Mouse (Mus musculus) kidney, embryonic 14.5 days (tissue): Measurements from ENCODE around the gene Tmem120b. TPM values are rescaled to one million over a fixed set of nuclear protein-coding genes. Genes with fewer than 3 reads are reported as not detected.

Experiments used
- ATAC-seq: fragments of 200-750 bp; cut with Nextera tagmentation; 2 replicates; pipeline ENCODE4 v1.8.0; 2017; ENCODE audit warnings: moderate number of reproducible peaks, mild to moderate bottlenecking, moderate TSS enrichment, moderate library complexity; ENCODE audit not compliant: low FRiP score, low TSS enrichment
- H3K27ac ChIP-seq: fragments of 300-500 bp; sonication (generic); 2 replicates; pipeline ENCODE4 v1.5.1; 2014; ENCODE audit warnings: low read depth, mild to moderate bottlenecking, low read length, moderate library complexity, mixed read lengths
- H3K27me3 ChIP-seq: fragments of 300-500 bp; sonication (generic); 2 replicates; pipeline ENCODE4 v1.6.1; 2014; ENCODE audit warnings: mild to moderate bottlenecking, low read length; ENCODE audit not compliant: control insufficient read depth, insufficient read depth
- H3K36me3 ChIP-seq: fragments of 300-500 bp; sonication (generic); 2 replicates; pipeline ENCODE4 v1.6.1; 2014; ENCODE audit warnings: low read length, mixed read lengths; ENCODE audit not compliant: control insufficient read depth, insufficient read depth
- H3K4me1 ChIP-seq: fragments of 300-500 bp; sonication (generic); 2 replicates; pipeline ENCODE4 v1.6.1; 2014; ENCODE audit warnings: low read length, mixed read lengths; ENCODE audit not compliant: control insufficient read depth, insufficient read depth
- H3K4me2 ChIP-seq: fragments of 300-500 bp; sonication (generic); replicated peaks from 2 replicates; pipeline ENCODE4 v1.6.1; 2014; ENCODE audit warnings: low read depth, mild to moderate bottlenecking, low read length
- H3K4me3 ChIP-seq: fragments of 300-500 bp; sonication (generic); 2 replicates; pipeline ENCODE4 v1.5.1; 2014; ENCODE audit warnings: mild to moderate bottlenecking, low read length
- H3K9ac ChIP-seq: fragments of 300-500 bp; sonication (generic); 2 replicates; pipeline ENCODE4 v1.6.1; 2014; ENCODE audit warnings: low read depth, mild to moderate bottlenecking, low read length, moderate library complexity
- H3K9me3 ChIP-seq: fragments of 300-500 bp; sonication (generic); 2 replicates; pipeline ENCODE4 v1.6.1; 2016; ENCODE audit warnings: low read length; ENCODE audit not compliant: control insufficient read depth
- WGBS: fragments of 180-500 bp; shearing (Covaris S2); extraction: QIAGEN DNeasy Blood & Tissue Kit; methylation state at CpG from one replicate; pipeline ENCODE4 v1.1.7; 2014; 5-methylcytosine and 5-hydroxymethylcytosine counted together
- polyA plus RNA-seq: library from polyadenylated mRNA; unstranded; fragments of >200 nt; fragmentation: Nextera tagmentation; extraction: Ambion mirVana; gene quantifications from 2 replicates; pipeline ENCODE4 v1.2.1, GENCODE M21; 2014

Gene Tmem120b
- 12.0 and 13.1 TPM in 2 replicates for polyA plus RNA-seq

- no peak within 1 kb of the TSS for H3K4me2 ChIP-seq
- H3K36me3 ChIP-seq: no peaks in the 10 kb centered on the region
- no peak within 1 kb of the TSS for H3K4me3 ChIP-seq
- no peak within 1 kb of the TSS for H3K27ac ChIP-seq
- no peak for ATAC-seq
- H3K9ac ChIP-seq: no peak within 1 kb of the TSS
- no peaks in the 10 kb centered on the region for H3K9me3 ChIP-seq
- H3K27me3 ChIP-seq: no peaks in the 10 kb centered on the region
- WGBS: 86% methylated on average over 12 of the region's 12 CpGs
- H3K4me1 ChIP-seq: no peaks in the 10 kb centered on the region
These were observed at the start of gene Tmem120b for GRCm38 (mm10) chr5:123068115-123068514. TSS of gene Tmem120b (plus strand) at chr5:123068415.

DNA sequence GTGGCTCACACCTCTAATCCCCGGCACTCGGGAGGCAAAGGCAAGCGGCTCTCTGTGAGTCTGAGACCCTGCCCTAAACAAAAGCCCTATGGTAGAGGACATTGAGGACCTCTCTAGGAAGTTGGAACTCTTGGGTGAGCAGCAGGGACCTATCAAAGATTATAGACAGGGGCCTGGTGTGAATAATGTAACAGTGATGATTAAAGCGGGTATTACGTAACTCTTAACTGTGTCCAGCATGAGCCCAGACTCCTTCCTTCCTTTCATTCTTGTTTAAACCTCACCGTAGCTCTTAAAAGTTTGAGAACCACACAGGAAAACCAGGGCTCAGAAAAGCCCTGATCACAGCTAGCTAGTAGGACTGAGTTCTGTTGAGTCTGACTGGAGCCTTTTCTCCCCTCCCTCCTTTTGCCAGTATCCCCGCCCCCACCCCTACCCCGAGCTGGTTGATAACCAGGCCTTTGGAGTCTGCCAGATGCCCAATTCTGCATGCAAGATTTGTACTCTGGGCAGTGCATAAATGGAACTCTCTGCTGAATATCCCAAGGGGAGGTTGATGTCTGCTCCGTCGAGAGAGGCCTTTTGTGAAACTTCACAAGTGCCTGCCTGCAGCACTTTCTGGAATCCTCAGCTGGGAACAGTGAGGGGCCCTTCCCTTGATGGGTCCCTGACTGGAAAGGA, 48.7 kb upstream of the Tmem120b start:
- no peak for ATAC-seq
- Histone ChIP-seq H3K4me3 (no peak overlapping the region), H3K9me3 (no peaks in the 10 kb centered on the region), H3K36me3 (no peaks in the 10 kb centered on the region), H3K4me1 (peaks cover 24% of the 10 kb centered on the region), H3K27ac (no peak overlapping the region), H3K27me3 (no peaks in the 10 kb centered on the region), H3K9ac (no peak overlapping the region), H3K4me2 (no peak overlapping the region)
- WGBS: 64% methylated on average over 10 of the region's 10 CpGs

GRCm38 (mm10) chr5:123020426-123020825, 47.8 kb upstream of the Tmem120b start:
- Histone ChIP-seq H3K27me3 (no peaks in the 10 kb centered on the region), H3K27ac (no peak overlapping the region), H3K9me3 (no peaks in the 10 kb centered on the region), H3K4me3 (no peak overlapping the region), H3K4me2 (no peak overlapping the region), H3K9ac (no peak overlapping the region), H3K4me1 (peaks cover 29% of the 10 kb centered on the region), H3K36me3 (no peaks in the 10 kb centered on the region)
- WGBS: 93% methylated on average over 5 of the region's 5 CpGs
- ATAC-seq: no peak

GRCm38 (mm10) chr5:123021438-123021837, 46.8 kb upstream of the Tmem120b start:
- H3K4me1 ChIP-seq: peaks cover 23% of the 10 kb centered on the region
- no peak overlapping the region for H3K4me3 ChIP-seq
- H3K4me2 ChIP-seq: no peak overlapping the region
- H3K9ac ChIP-seq: no peak overlapping the region
- no peaks in the 10 kb centered on the region for H3K36me3 ChIP-seq
- no peak overlapping the region for H3K27ac ChIP-seq
- no peaks in the 10 kb centered on the region for H3K9me3 ChIP-seq
- no peaks in the 10 kb centered on the region for H3K27me3 ChIP-seq
- WGBS: 87% methylated on average over 7 of the region's 7 CpGs
- no peak for ATAC-seq

DNA sequence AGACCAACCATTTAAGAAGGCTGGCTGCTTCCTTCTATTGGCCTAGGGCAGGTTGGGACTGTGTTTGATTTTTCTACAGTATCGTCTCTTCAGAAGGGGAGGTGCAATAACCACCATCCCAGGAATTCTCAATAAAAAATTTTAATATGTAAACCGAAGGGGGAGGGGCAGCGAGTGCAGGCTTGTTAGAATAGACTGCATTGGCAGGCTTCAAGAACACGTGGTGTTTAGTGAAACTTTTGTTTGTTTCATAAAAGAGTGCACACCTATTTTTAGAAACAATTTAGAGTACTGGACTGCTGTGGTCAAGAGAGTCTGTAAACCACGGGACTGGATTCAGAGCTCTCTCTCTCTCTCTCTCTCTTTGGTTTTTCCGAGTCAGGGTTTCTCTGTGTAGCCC, 45.2 kb upstream of the Tmem120b start:
- H3K4me3 ChIP-seq: no peak overlapping the region
- no peak for ATAC-seq
- no peak overlapping the region for H3K9ac ChIP-seq
- H3K4me2 ChIP-seq: no peak overlapping the region
- H3K27me3 ChIP-seq: no peaks in the 10 kb centered on the region
- no peak overlapping the region for H3K27ac ChIP-seq
- no peaks in the 10 kb centered on the region for H3K9me3 ChIP-seq
- peaks cover 11% of the 10 kb centered on the region for H3K4me1 ChIP-seq
- WGBS: 89% methylated on average over 6 of the region's 6 CpGs
- no peaks in the 10 kb centered on the region for H3K36me3 ChIP-seq

DNA sequence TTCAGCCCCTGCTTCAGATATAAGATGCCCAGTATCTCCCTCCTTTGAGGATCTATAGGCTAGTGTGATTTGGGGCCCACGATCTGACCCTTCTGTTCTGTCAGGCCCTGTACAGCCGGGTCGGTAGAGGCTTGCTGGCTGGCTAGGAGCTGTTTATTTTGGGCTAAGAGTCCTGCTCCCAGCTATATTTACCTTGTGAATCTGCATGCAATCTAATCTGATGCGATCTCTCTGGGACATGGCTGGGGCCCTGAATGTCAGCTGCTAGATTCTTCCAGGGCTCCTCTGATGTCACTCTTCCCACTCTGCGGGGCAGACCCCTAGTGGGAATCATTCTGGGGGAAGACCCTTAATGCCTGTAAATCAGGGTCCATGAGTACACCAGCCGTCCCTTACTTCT, 43.9 kb upstream of the Tmem120b start:
- H3K4me3 ChIP-seq: no peak overlapping the region
- no peak overlapping the region for H3K4me2 ChIP-seq
- 89% methylated on average over 6 of the region's 6 CpGs for WGBS
- ATAC-seq: no peak
- no peaks in the 10 kb centered on the region for H3K9me3 ChIP-seq
- peaks cover 11% of the 10 kb centered on the region for H3K4me1 ChIP-seq
- no peaks in the 10 kb centered on the region for H3K27me3 ChIP-seq
- H3K27ac ChIP-seq: no peak overlapping the region
- no peak overlapping the region for H3K9ac ChIP-seq
- peaks cover 2% of the 10 kb centered on the region; the same call in 1 of the 2 replicates for H3K36me3 ChIP-seq

GRCm38 (mm10) chr5:123024965-123025573, 43.1 kb upstream of the Tmem120b start:
- Histone ChIP-seq H3K4me2 (no peak overlapping the region), H3K4me3 (no peak overlapping the region), H3K36me3 (peaks cover 9% of the 10 kb centered on the region; the same call in 1 of the 2 replicates), H3K27ac (no peak overlapping the region), H3K9me3 (no peaks in the 10 kb centered on the region), H3K27me3 (no peaks in the 10 kb centered on the region), H3K4me1 (peaks cover 11% of the 10 kb centered on the region), H3K9ac (no peak overlapping the region)
- 45% methylated on average over 9 of the region's 9 CpGs for WGBS
- peak; percentile 20; the same call in 1 of the 2 replicates for ATAC-seq

DNA sequence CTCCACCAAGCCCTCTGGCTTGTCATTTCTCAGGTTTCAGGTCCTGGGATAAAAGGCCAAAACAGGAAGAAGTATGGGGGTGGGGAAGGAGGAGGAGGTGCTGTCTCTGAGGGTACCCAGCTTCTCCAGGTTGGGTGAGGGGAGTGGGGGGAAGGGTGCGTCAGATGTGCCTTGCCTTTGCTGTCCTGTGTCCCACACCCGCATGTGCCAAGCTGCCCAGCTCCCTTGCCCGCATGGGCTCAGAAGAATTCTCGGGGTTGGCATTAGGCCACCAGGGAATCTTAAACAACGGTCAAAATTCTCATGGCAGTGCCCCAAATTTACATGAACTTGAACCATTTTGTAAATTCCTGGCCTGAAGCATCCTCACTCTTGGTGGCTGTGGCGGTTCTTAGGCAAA, 41.8 kb upstream of the Tmem120b start:
- Histone ChIP-seq H3K4me1 (peaks cover 11% of the 10 kb centered on the region), H3K36me3 (peaks cover 15% of the 10 kb centered on the region; the same call in 1 of the 2 replicates), H3K27me3 (no peaks in the 10 kb centered on the region), H3K9ac (no peak overlapping the region), H3K4me2 (no peak overlapping the region), H3K4me3 (no peak overlapping the region), H3K27ac (no peak overlapping the region), H3K9me3 (no peaks in the 10 kb centered on the region)
- 70% methylated on average over 6 of the region's 6 CpGs for WGBS
- no peak for ATAC-seq

GRCm38 (mm10) chr5:123027436-123027835, 40.8 kb upstream of the Tmem120b start:
- Histone ChIP-seq H3K9ac (no peak overlapping the region), H3K27ac (no peak overlapping the region), H3K9me3 (no peaks in the 10 kb centered on the region), H3K4me1 (peaks cover 11% of the 10 kb centered on the region), H3K27me3 (no peaks in the 10 kb centered on the region), H3K4me2 (no peak overlapping the region), H3K36me3 (peaks cover 15% of the 10 kb centered on the region; the same call in 1 of the 2 replicates), H3K4me3 (no peak overlapping the region)
- 61% methylated on average over 6 of the region's 6 CpGs for WGBS
- no peak for ATAC-seq
